Mouse (Mus musculus) layer of hippocampus, adult 18-20 months (tissue): ENCODE results near the gene Sesn1. TPM values are rescaled to one million over a fixed set of nuclear protein-coding genes. Genes with fewer than 3 reads are reported as not detected.
A peak's percentile ranks its signal among the peaks of the same experiment; 100 is the strongest.
"Not testable (repeated sequence)": the region's sequence is repeated elsewhere in the genome, so short reads cannot be mapped to it uniquely, and the experiment has no call there.

Experiments used
- DNase-seq, 2 experiments: peaks; one replicate each; pipeline ENCODE4 v3.0.0; 2022; ENCODE audit warnings: low spot score in 2 of 2
- total RNA-seq, 2 experiments: library from RNA; stranded (reverse); gene quantifications; 2 replicates each; pipeline ENCODE4 v1.2.3; 2021

Sesn1 gene
- total RNA-seq, 2 experiments from 2014 or later, result 54.1 to 55.6 TPM

GRCm38 (mm10) chr10:41907473-41907872 is 97.7 kb downstream of the Sesn1 start:
- no peak for DNase-seq

- DNase-seq, result no peak
These were observed 98.2 kb downstream of the Sesn1 start for GRCm38 (mm10) chr10:41907950-41908349.

- no peak for DNase-seq
These were observed 99.2 kb downstream of the Sesn1 start for GRCm38 (mm10) chr10:41908899-41909298.

- DNase-seq, result no peak
These were observed 102.7 kb downstream of the Sesn1 start for GRCm38 (mm10) chr10:41912290-41912994.

GRCm38 (mm10) chr10:41926726-41927125 is 117.0 kb downstream of the Sesn1 start:
- no peak for DNase-seq

- DNase-seq, result no peak
These were observed 121.2 kb downstream of the Sesn1 start for GRCm38 (mm10) chr10:41930966-41931365.

GRCm38 (mm10) chr10:41931962-41932361 is 122.2 kb downstream of the Sesn1 start:
- peak; percentile 86 to 96 for DNase-seq

GRCm38 (mm10) chr10:41932943-41933342 is 123.2 kb downstream of the Sesn1 start:
- DNase-seq, result no peak

- DNase-seq, result peak in 1 of 2 experiments; percentile 40
These were observed 123.8 kb downstream of the Sesn1 start for GRCm38 (mm10) chr10:41933536-41933935.

- DNase-seq, result peak; percentile 84 to 90
These were observed 125.1 kb downstream of the Sesn1 start for GRCm38 (mm10) chr10:41934633-41935475.

GRCm38 (mm10) chr10:41935476-41935829 is 125.7 kb downstream of the Sesn1 start:
- peak; percentile 57 to 90 for DNase-seq

GRCm38 (mm10) chr10:41936100-41936499 is 126.4 kb downstream of the Sesn1 start:
- peak; percentile 50 to 76 for DNase-seq

GRCm38 (mm10) chr10:41937176-41937575 is 127.4 kb downstream of the Sesn1 start:
- no peak for DNase-seq

GRCm38 (mm10) chr10:41939090-41939489 is 129.4 kb downstream of the Sesn1 start:
- peak in 1 of 2 experiments; percentile 44 for DNase-seq

- not testable (repeated sequence) for DNase-seq
These were observed 142.6 kb downstream of the Sesn1 start for GRCm38 (mm10) chr10:41952354-41952753.

GRCm38 (mm10) chr10:41952850-41953527 is 143.3 kb downstream of the Sesn1 start:
- no peak for DNase-seq

GRCm38 (mm10) chr10:41953528-41953864 is 143.8 kb downstream of the Sesn1 start:
- no peak for DNase-seq

GRCm38 (mm10) chr10:41957421-41958225 is 147.9 kb downstream of the Sesn1 start:
- DNase-seq, result no peak
